15 mouse cellular contexts compared by ENCODE assay signal in genomic region chr15:27259854-27260191, GRCm38 (mm10).
"Had no signal": no experiment of that assay in that cellular context is flagged by ENCODE, and none has a peak within 500 bp of the region (broad histone marks: within the 10 kb centered on the region; RNA-seq: fewer than 3 reads in every experiment).

No protein-coding gene starts in this region.

- H3K27ac ChIP-seq: neural tube, embryonic 15.5 days; stomach, embryonic 15.5 days; stomach, postnatal 0 days had no signal

- H3K4me3 ChIP-seq: neural tube, embryonic 15.5 days; stomach, embryonic 15.5 days had no signal

- DNase-seq: retina, postnatal 1 day; right cerebral cortex, adult 18-20 months; right cerebral cortex, postnatal 14 days; right cerebral cortex, postnatal 25 days; right cerebral cortex, postnatal 4 days; spleen, adult 18-20 months; thymus, adult 18-20 months; thymus, adult 2 months; thymus, postnatal 14 days; thymus, postnatal 25 days; thymus, postnatal 36 days; thymus, postnatal 4 days had no signal

- H3K4me2 ChIP-seq: neural tube, embryonic 15.5 days; stomach, embryonic 15.5 days had no signal

- H3K9ac ChIP-seq: neural tube, embryonic 15.5 days; stomach, embryonic 15.5 days had no signal

- H3K4me1 ChIP-seq: neural tube, embryonic 15.5 days; stomach, embryonic 15.5 days had no signal

- H3K9me3 ChIP-seq: neural tube, embryonic 15.5 days; stomach, embryonic 15.5 days had no signal

- H3K36me3 ChIP-seq: neural tube, embryonic 15.5 days; stomach, embryonic 15.5 days had no signal

- H3K27me3 ChIP-seq: neural tube, embryonic 15.5 days; stomach, embryonic 15.5 days had no signal
